Mouse (Mus musculus): ENCODE results near the gene Gcnt4. TPM values are rescaled to one million over a fixed set of nuclear protein-coding genes. Genes with fewer than 3 reads are reported as not detected.

Gcnt4 gene
- polyA plus RNA-seq, 1 experiment from 2014 or later, result 0.08 TPM

DNA sequence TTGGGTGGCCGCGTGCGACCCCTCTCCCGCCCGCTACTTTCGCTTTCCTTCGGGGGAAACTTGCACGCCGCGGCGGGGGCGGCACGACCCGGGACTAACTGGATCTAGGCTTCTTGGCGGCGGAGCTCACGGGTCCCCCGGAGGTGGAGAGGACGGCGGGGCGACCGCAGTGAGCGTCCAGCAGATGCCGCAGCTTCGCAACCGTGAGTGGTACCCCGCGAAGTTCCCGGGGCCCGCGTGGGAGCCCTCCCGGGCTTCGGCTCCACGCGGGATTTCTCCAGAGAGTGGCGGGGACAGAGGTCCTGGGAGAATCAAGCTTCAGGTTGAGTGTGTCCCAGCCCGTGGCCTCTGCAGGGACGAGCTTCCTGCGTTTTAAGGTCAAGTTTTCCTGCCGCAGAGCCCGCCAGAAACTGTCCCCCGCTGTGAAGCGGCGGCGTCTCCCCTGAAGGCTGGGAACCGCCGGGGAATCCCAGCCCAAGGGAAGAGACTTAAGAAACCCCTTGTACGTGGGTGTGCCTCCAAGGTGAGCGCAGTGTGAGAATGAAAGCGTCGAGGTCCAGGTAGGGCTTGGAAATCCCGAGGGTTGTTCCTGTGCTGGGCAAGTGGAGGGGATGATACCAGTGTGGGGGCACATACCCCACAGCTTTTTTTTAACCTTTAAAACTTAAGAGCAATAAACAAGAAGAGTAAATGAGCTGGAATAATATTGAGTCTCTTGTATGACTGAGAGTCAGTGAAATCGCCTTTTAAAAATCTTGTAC is 676 bp downstream of the Gcnt4 start:
- Histone ChIP-seq H3K4me2 (replicated peaks) (peak overlapping the region; percentile 93), H3K9me3 (ENCODE audit: control insufficient read depth, low read length) (no peaks in the 10 kb centered on the region), H3K27me3 (ENCODE audit: control insufficient read depth, insufficient read depth, low read length) (peaks cover 42% of the 10 kb centered on the region), H3K36me3 (replicated peaks; ENCODE audit: control insufficient read depth, insufficient read depth) (no peaks in the 10 kb centered on the region), H3K9ac (peak overlapping the region; percentile 59), H3K27ac (no peak overlapping the region), H3K4me1 (replicated peaks; ENCODE audit: control insufficient read depth, insufficient read depth, low read length) (0 out of 2 replicates have a peak, but pooled peaks cover 7% of the 10 kb centered on the region), H3K4me3 (replicated peaks; ENCODE audit: low read length) (peak overlapping the region; percentile 50)
- peak; percentile 48 for ATAC-seq (ENCODE audit: low FRiP score)
- WGBS, result 1% methylated on average over 53 of the region's 53 CpGs
- DNase-seq (ENCODE audit: low spot score), result no peak

DNA sequence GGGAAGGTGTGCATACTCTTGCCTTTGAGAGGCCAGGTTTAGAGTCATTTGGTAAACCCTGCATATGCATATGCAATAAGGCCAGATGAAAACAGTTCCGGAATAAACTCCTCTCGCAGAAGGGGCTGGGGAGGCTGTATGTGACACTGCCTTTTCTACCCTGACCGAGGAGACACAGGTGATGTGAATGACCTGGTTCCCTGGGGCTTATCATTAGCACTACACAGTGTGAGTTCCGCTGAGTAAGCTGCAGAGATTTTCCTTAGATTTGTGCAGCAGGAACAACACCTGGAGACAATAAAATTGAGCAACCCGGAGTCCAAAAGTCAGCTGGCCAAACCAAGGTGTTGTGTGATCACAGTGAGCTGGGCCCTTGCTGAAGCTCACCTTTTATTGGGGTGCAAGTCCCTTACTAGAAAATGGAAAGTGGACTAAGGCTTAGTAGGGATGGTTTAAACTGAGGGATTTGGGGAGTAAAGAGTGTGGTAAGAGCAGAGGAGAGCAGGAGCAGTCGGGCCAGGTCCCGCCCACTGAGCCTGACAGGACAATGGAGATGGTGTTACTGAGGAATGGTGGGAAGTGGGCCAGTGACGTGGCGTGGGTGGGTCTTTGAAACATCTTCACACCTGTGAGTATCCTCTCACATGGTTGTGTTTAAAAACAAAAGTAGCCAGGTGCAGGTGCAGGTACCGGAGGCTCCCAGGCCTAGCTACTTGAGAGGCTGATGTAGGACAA is 1.7 kb downstream of the Gcnt4 start:
- no peak overlapping the region for H3K4me3 ChIP-seq (replicated peaks; ENCODE audit: low read length)
- no peaks in the 10 kb centered on the region for H3K36me3 ChIP-seq (replicated peaks; ENCODE audit: control insufficient read depth, insufficient read depth)
- H3K27me3 ChIP-seq (ENCODE audit: control insufficient read depth, insufficient read depth, low read length), result peaks cover 42% of the 10 kb centered on the region
- DNase-seq (ENCODE audit: low spot score), result no peak
- H3K9ac ChIP-seq, result no peak overlapping the region
- no peak for ATAC-seq (ENCODE audit: low FRiP score)
- 0 out of 2 replicates have a peak, but pooled peaks cover 7% of the 10 kb centered on the region for H3K4me1 ChIP-seq (replicated peaks; ENCODE audit: control insufficient read depth, insufficient read depth, low read length)
- WGBS, result 43% methylated on average over 10 of the region's 10 CpGs
- H3K9me3 ChIP-seq (ENCODE audit: control insufficient read depth, low read length), result no peaks in the 10 kb centered on the region
- H3K27ac ChIP-seq, result no peak overlapping the region
- H3K4me2 ChIP-seq (replicated peaks), result 0 out of 2 replicates have a peak overlapping the region, but pooled peaks have one; percentile 93

DNA sequence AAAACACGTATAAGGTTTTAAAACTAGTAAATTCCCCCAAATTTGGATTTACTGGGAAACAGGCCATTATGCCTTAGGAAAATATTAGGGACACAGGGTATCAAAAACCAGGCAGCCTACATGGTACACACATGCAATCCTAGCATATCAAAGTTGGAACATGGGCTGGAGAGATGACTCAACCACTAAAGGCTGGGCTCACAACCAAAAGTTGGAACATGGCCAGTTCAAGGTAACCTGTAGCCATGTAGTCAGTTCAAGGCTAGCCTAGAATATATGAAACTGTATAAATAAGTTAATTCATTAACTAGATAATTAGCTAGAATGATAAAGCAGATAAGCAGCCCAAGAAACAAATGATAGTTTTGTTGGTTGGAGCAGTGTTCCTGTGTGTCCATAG is 3.3 kb downstream of the Gcnt4 start:
- 89% methylated on average over 1 of the region's 1 CpGs for WGBS
- Histone ChIP-seq H3K36me3 (replicated peaks; ENCODE audit: control insufficient read depth, insufficient read depth) (no peaks in the 10 kb centered on the region), H3K4me3 (replicated peaks; ENCODE audit: low read length) (no peak overlapping the region), H3K27ac (no peak overlapping the region), H3K9me3 (ENCODE audit: control insufficient read depth, low read length) (no peaks in the 10 kb centered on the region), H3K4me1 (replicated peaks; ENCODE audit: control insufficient read depth, insufficient read depth, low read length) (0 out of 2 replicates have a peak, but pooled peaks cover 7% of the 10 kb centered on the region), H3K27me3 (ENCODE audit: control insufficient read depth, insufficient read depth, low read length) (peaks cover 42% of the 10 kb centered on the region), H3K4me2 (replicated peaks) (no peak overlapping the region), H3K9ac (no peak overlapping the region)
- DNase-seq (ENCODE audit: low spot score) (no peak), ATAC-seq (ENCODE audit: low FRiP score) (no peak)

DNA sequence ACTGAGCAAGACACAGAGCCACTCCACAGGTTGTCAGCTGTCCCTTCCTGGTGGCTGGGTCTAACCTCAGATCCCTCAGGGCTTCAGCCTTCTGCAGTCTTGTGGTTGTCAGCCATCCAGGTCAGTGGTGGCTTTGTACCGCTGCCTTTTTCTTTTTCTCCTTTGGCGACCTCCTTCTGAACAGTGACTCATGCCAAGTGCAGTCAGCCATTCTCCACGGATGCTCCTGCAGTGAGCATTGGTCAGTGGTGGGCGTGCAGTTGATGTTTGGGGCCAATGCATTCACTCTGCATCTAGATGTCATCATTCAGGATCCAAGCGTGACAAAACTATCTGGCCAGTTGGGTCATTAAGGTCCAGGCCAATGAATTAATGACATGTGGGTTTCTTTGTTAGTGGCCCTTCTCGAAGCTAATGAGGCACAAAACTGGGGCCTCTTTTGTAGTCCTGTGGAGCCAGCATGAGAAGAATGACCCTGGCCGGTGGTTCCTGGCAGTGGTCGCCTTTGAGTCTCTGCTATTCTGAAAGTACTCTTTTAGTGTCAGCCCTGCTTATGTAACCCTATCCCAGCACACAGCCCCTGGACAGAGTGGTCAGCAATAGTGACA is 4.0 kb downstream of the Gcnt4 start:
- Histone ChIP-seq H3K36me3 (replicated peaks; ENCODE audit: control insufficient read depth, insufficient read depth) (no peaks in the 10 kb centered on the region), H3K27ac (no peak overlapping the region), H3K4me3 (replicated peaks; ENCODE audit: low read length) (no peak overlapping the region), H3K4me2 (replicated peaks) (no peak overlapping the region), H3K9ac (no peak overlapping the region), H3K9me3 (ENCODE audit: control insufficient read depth, low read length) (no peaks in the 10 kb centered on the region), H3K27me3 (ENCODE audit: control insufficient read depth, insufficient read depth, low read length) (peaks cover 42% of the 10 kb centered on the region), H3K4me1 (replicated peaks; ENCODE audit: control insufficient read depth, insufficient read depth, low read length) (0 out of 2 replicates have a peak, but pooled peaks cover 7% of the 10 kb centered on the region)
- 9% methylated on average over 8 of the region's 8 CpGs for WGBS
- ATAC-seq (ENCODE audit: low FRiP score), result no peak
- no peak for DNase-seq (ENCODE audit: low spot score)

DNA sequence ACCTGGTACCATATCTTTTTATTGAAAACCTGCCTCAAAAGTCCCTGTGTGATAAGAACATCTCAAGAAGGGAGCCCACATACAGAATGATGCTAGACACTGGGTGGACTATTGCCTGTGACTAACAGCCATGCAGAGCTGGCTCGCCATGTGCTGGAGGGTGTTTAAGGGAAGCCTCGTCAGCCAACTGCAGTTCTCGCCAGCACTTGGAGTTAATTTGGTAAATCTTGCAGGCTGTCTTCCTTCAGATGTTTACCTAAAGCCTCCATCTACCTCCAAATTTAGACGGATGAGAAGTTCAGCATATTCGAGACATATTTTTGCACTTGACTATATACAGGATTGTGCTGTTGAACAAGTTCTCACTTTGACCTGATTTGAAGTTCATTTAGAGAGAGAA is 8.3 kb downstream of the Gcnt4 start:
- Histone ChIP-seq H3K27ac (no peak overlapping the region), H3K9me3 (ENCODE audit: control insufficient read depth, low read length) (no peaks in the 10 kb centered on the region), H3K4me1 (replicated peaks; ENCODE audit: control insufficient read depth, insufficient read depth, low read length) (no peaks in the 10 kb centered on the region), H3K9ac (no peak overlapping the region), H3K4me2 (replicated peaks) (no peak overlapping the region), H3K36me3 (replicated peaks; ENCODE audit: control insufficient read depth, insufficient read depth) (no peaks in the 10 kb centered on the region), H3K27me3 (ENCODE audit: control insufficient read depth, insufficient read depth, low read length) (peaks cover 2% of the 10 kb centered on the region; the same call in 1 of the 2 replicates), H3K4me3 (replicated peaks; ENCODE audit: low read length) (no peak overlapping the region)
- DNase-seq (ENCODE audit: low spot score), result no peak
- WGBS, result 97% methylated on average over 5 of the region's 5 CpGs
- no peak for ATAC-seq (ENCODE audit: low FRiP score)

DNA sequence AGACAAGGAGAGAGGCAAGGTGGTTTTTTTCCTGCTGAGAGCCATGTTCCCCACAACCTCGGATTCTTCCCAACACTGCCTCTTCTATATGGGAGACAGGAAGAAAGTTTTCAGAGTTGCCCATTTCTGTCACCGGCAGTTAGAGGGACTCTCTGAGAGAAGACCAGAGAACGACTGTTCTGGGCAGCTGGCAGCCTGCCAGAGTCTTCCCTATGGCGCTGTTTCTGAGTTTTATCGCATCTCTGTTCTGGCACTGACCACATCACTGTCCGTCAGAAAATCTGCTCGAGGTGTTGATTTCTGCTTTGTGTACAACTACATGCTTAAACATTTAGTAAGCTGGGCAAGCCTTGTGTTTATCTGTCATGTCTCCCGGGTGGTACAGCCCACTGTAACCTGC is 8.9 kb downstream of the Gcnt4 start:
- Histone ChIP-seq H3K36me3 (replicated peaks; ENCODE audit: control insufficient read depth, insufficient read depth) (no peaks in the 10 kb centered on the region), H3K9me3 (ENCODE audit: control insufficient read depth, low read length) (no peaks in the 10 kb centered on the region), H3K4me2 (replicated peaks) (no peak overlapping the region)

DNA sequence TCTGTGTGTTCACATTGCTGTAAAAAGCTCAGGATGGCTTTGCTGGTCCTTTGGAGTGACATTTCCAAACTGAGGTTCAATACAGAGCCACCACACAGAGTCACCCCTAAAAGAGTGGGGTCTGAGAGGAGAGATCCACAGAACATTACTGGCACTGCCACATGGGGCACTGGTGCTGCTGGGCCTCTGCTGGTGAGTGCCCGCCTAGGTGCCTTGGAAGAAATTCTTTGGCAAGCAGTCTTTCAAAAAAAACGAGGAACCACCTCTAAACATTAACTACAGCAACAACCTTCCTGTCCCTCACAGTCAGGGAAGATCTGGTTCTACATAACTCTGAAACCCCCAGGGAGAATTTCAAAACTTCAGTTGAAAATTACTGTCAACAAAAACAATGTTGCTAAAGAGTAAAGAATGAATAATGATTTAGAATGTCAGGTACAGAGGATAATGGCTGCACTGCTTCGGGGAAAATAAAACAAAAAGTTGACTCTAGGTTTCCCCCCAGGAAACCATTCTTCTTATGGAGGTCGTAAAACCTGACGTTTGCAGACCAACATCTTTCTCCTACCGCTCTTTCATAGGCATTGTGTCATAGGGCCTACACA is 11.8 kb downstream of the Gcnt4 start:
- no peak overlapping the region for H3K27ac ChIP-seq
- 49% methylated on average over 6 of the region's 6 CpGs for WGBS
- H3K9me3 ChIP-seq (ENCODE audit: control insufficient read depth, low read length), result no peaks in the 10 kb centered on the region
- no peak for DNase-seq (ENCODE audit: low spot score)
- no peaks in the 10 kb centered on the region for H3K27me3 ChIP-seq (ENCODE audit: control insufficient read depth, insufficient read depth, low read length)
- no peak overlapping the region for H3K9ac ChIP-seq
- H3K4me3 ChIP-seq (replicated peaks; ENCODE audit: low read length), result no peak overlapping the region
- ATAC-seq (ENCODE audit: low FRiP score), result no peak
- H3K4me1 ChIP-seq (replicated peaks; ENCODE audit: control insufficient read depth, insufficient read depth, low read length), result no peaks in the 10 kb centered on the region
- no peaks in the 10 kb centered on the region for H3K36me3 ChIP-seq (replicated peaks; ENCODE audit: control insufficient read depth, insufficient read depth)
- H3K4me2 ChIP-seq (replicated peaks), result no peak overlapping the region

More for the DNA sequence above, 8.9 kb downstream of the Gcnt4 start:
- Histone ChIP-seq H3K4me3 (replicated peaks; ENCODE audit: low read length) (no peak overlapping the region), H3K27me3 (ENCODE audit: control insufficient read depth, insufficient read depth, low read length) (no peaks in the 10 kb centered on the region), H3K9ac (no peak overlapping the region), H3K27ac (no peak overlapping the region), H3K4me1 (replicated peaks; ENCODE audit: control insufficient read depth, insufficient read depth, low read length) (no peaks in the 10 kb centered on the region)
- no peak for ATAC-seq (ENCODE audit: low FRiP score)
- DNase-seq (ENCODE audit: low spot score), result no peak
- WGBS, result 61% methylated on average over 8 of the region's 8 CpGs

DNA sequence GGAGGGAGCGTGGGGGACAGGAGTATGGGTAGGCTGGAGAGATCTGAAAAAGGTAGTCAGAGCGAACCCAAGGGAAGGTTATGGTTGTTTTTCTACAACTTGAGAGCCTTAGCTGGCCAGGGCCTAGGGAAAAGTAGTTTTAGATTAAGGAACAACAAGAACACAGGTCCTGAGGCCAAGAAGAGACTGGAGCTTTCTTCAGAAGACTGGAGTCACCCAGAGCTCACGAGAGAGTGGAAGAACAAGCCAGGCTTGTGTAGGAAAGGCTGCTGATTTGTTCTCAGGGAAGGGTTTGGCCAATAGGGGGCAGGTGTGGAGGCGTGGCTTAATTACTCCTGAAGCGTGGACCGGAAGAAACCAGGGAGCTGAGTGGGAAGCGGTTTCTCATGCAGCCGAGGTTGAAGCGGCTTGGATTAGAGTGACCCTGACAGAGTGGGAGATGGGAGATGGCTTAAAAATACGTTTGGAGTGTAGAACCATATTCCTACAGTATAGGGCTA is 12.6 kb downstream of the Gcnt4 start:
- Histone ChIP-seq H3K27ac (no peak overlapping the region), H3K4me1 (replicated peaks; ENCODE audit: control insufficient read depth, insufficient read depth, low read length) (no peaks in the 10 kb centered on the region), H3K9me3 (ENCODE audit: control insufficient read depth, low read length) (no peaks in the 10 kb centered on the region), H3K9ac (no peak overlapping the region), H3K4me3 (replicated peaks; ENCODE audit: low read length) (no peak overlapping the region), H3K36me3 (replicated peaks; ENCODE audit: control insufficient read depth, insufficient read depth) (no peaks in the 10 kb centered on the region), H3K27me3 (ENCODE audit: control insufficient read depth, insufficient read depth, low read length) (no peaks in the 10 kb centered on the region), H3K4me2 (replicated peaks) (no peak overlapping the region)
- no peak for DNase-seq (ENCODE audit: low spot score)
- whole genome bisulfite sequencing, result 72% methylated on average over 10 of the region's 10 CpGs
- no peak for ATAC-seq (ENCODE audit: low FRiP score)

DNA sequence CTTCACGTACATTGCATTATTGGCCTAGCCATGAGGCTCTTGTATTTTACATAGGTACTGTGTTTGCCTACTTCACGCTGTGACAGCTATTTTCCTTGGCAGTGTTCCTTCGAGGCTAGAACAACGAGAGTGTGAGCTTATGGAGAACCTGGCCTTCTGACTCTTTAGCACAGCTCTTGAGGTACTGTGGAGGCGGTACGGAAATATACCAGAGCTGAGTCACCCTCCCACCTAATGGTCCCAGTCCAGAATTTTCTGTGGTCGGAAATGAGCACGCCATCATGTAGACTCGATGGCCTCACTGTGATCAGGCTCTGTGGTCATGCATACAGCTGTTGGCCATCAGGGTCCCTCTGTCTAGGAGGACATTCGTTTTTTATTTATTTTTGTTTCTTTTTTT is 15.2 kb downstream of the Gcnt4 start:
- no peak overlapping the region for H3K4me2 ChIP-seq (replicated peaks)
- DNase-seq (ENCODE audit: low spot score), result no peak
- H3K4me3 ChIP-seq (replicated peaks; ENCODE audit: low read length), result no peak overlapping the region
- H3K9ac ChIP-seq, result no peak overlapping the region
- 88% methylated on average over 10 of the region's 10 CpGs for WGBS
- no peak for ATAC-seq (ENCODE audit: low FRiP score)
- H3K27ac ChIP-seq, result no peak overlapping the region
- no peaks in the 10 kb centered on the region for H3K36me3 ChIP-seq (replicated peaks; ENCODE audit: control insufficient read depth, insufficient read depth)
- H3K27me3 ChIP-seq (ENCODE audit: control insufficient read depth, insufficient read depth, low read length), result no peaks in the 10 kb centered on the region
- no peaks in the 10 kb centered on the region for H3K9me3 ChIP-seq (ENCODE audit: control insufficient read depth, low read length)
- H3K4me1 ChIP-seq (replicated peaks; ENCODE audit: control insufficient read depth, insufficient read depth, low read length), result no peaks in the 10 kb centered on the region
